Mouse (Mus musculus): ENCODE measurements around the gene Gm49405. TPM values are rescaled to one million over a fixed set of nuclear protein-coding genes. Genes with fewer than 3 reads are reported as not detected.
"Not testable (repeated sequence)": the region's sequence is repeated elsewhere in the genome, so short reads cannot be mapped to it uniquely, and the experiment has no call there.

Gene Gm49405
- polyA plus RNA-seq, 1 experiment from 2014 or later: 0.48 TPM

GRCm38 (mm10) chr19:4036327-4037045 lies 36.1 kb downstream of the Gm49405 start:
- Histone ChIP-seq H3K27ac (ENCODE audit: low read length) (peak overlapping the region; percentile 52), H3K4me3 (ENCODE audit: low read depth, low read length) (peak overlapping the region; percentile 39), H3K4me2 (ENCODE audit: low read depth, low read length) (peak overlapping the region; percentile 53), H3K9me3 (replicated peaks; ENCODE audit: control insufficient read depth, low read length) (no peaks in the 10 kb centered on the region), H3K4me1 (ENCODE audit: control insufficient read depth, low read depth, low read length) (peaks cover 19% of the 10 kb centered on the region), H3K27me3 (ENCODE audit: control insufficient read depth, insufficient read depth, low read depth, low read length) (no peaks in the 10 kb centered on the region), H3K36me3 (ENCODE audit: control insufficient read depth, insufficient read depth) (no peaks in the 10 kb centered on the region; the same call in 1 of the 2 replicates), H3K9ac (ENCODE audit: low read depth, low read length) (peak overlapping the region; percentile 15; the same call in 1 of the 2 replicates)
- peak; percentile 35 for ATAC-seq (ENCODE audit: low read depth)
- WGBS (ENCODE audit: insufficient replicate concordance): 48% methylated on average over 12 of the region's 12 CpGs

- ATAC-seq (ENCODE audit: low read depth): not testable (repeated sequence)
Measured at GRCm38 (mm10) chr19:4037154-4037787, 36.8 kb downstream of the Gm49405 start.

GRCm38 (mm10) chr19:4037788-4038232 lies 37.4 kb downstream of the Gm49405 start, which contains the start of gene Gstp1:
Gene Gstp1, minus strand, starts transcription at chr19:4037985.
- Histone ChIP-seq H3K36me3 (ENCODE audit: control insufficient read depth, insufficient read depth) (no peaks in the 10 kb centered on the region; the same call in 1 of the 2 replicates), H3K4me1 (ENCODE audit: control insufficient read depth, low read depth, low read length) (peaks cover 19% of the 10 kb centered on the region), H3K27ac (ENCODE audit: low read length) (peak within 1 kb of the TSS; percentile 78), H3K9ac (ENCODE audit: low read depth, low read length) (peak within 1 kb of the TSS; percentile 80), H3K4me3 (ENCODE audit: low read depth, low read length) (peak within 1 kb of the TSS; percentile 70), H3K4me2 (ENCODE audit: low read depth, low read length) (peak within 1 kb of the TSS; percentile 89), H3K9me3 (replicated peaks; ENCODE audit: control insufficient read depth, low read length) (no peaks in the 10 kb centered on the region), H3K27me3 (ENCODE audit: control insufficient read depth, insufficient read depth, low read depth, low read length) (no peaks in the 10 kb centered on the region)
- ATAC-seq (ENCODE audit: low read depth): peak; percentile 79
- WGBS (ENCODE audit: insufficient replicate concordance): under 1% methylated on average over 26 of the region's 26 CpGs

More at GRCm38 (mm10) chr19:4037154-4037787, 36.8 kb downstream of the Gm49405 start:
- H3K36me3 ChIP-seq (ENCODE audit: control insufficient read depth, insufficient read depth); H3K27me3 ChIP-seq (ENCODE audit: control insufficient read depth, insufficient read depth, low read depth, low read length); H3K9me3 ChIP-seq (replicated peaks; ENCODE audit: control insufficient read depth, low read length): not testable (repeated sequence)
- peak overlapping the region; percentile 89 for H3K4me2 ChIP-seq (ENCODE audit: low read depth, low read length)
- peak overlapping the region; percentile 70 for H3K4me3 ChIP-seq (ENCODE audit: low read depth, low read length)
- H3K4me1 ChIP-seq (ENCODE audit: control insufficient read depth, low read depth, low read length): peaks cover 19% of the 10 kb centered on the region
- peak overlapping the region; percentile 80 for H3K9ac ChIP-seq (ENCODE audit: low read depth, low read length)
- peak overlapping the region; percentile 78 for H3K27ac ChIP-seq (ENCODE audit: low read length)
- WGBS (ENCODE audit: insufficient replicate concordance): 20% methylated on average over 7 of the region's 8 CpGs

GRCm38 (mm10) chr19:4040941-4041340 lies 40.5 kb downstream of the Gm49405 start:
- H3K27me3 ChIP-seq (ENCODE audit: control insufficient read depth, insufficient read depth, low read depth, low read length); H3K4me3 ChIP-seq (ENCODE audit: low read depth, low read length); H3K36me3 ChIP-seq (ENCODE audit: control insufficient read depth, insufficient read depth); H3K9me3 ChIP-seq (replicated peaks; ENCODE audit: control insufficient read depth, low read length); ATAC-seq (ENCODE audit: low read depth); H3K27ac ChIP-seq (ENCODE audit: low read length); H3K4me2 ChIP-seq (ENCODE audit: low read depth, low read length); H3K9ac ChIP-seq (ENCODE audit: low read depth, low read length): not testable (repeated sequence)
- WGBS (ENCODE audit: insufficient replicate concordance): 74% methylated on average over 5 of the region's 5 CpGs
- peaks cover 32% of the 10 kb centered on the region for H3K4me1 ChIP-seq (ENCODE audit: control insufficient read depth, low read depth, low read length)

GRCm38 (mm10) chr19:4041500-4041899 lies 41.1 kb downstream of the Gm49405 start:
- WGBS (ENCODE audit: insufficient replicate concordance): 75% methylated on average over 3 of the region's 4 CpGs
- H3K36me3 ChIP-seq (ENCODE audit: control insufficient read depth, insufficient read depth); H3K27me3 ChIP-seq (ENCODE audit: control insufficient read depth, insufficient read depth, low read depth, low read length); H3K9me3 ChIP-seq (replicated peaks; ENCODE audit: control insufficient read depth, low read length); H3K4me2 ChIP-seq (ENCODE audit: low read depth, low read length); ATAC-seq (ENCODE audit: low read depth); H3K27ac ChIP-seq (ENCODE audit: low read length); H3K9ac ChIP-seq (ENCODE audit: low read depth, low read length); H3K4me3 ChIP-seq (ENCODE audit: low read depth, low read length): not testable (repeated sequence)
- H3K4me1 ChIP-seq (ENCODE audit: control insufficient read depth, low read depth, low read length): peaks cover 32% of the 10 kb centered on the region

- Histone ChIP-seq H3K27me3 (ENCODE audit: control insufficient read depth, insufficient read depth, low read depth, low read length) (no peaks in the 10 kb centered on the region), H3K27ac (ENCODE audit: low read length) (no peak overlapping the region), H3K4me1 (ENCODE audit: control insufficient read depth, low read depth, low read length) (peaks cover 36% of the 10 kb centered on the region), H3K9ac (ENCODE audit: low read depth, low read length) (no peak overlapping the region), H3K4me3 (ENCODE audit: low read depth, low read length) (no peak overlapping the region), H3K9me3 (replicated peaks; ENCODE audit: control insufficient read depth, low read length) (no peaks in the 10 kb centered on the region), H3K36me3 (ENCODE audit: control insufficient read depth, insufficient read depth) (no peaks in the 10 kb centered on the region), H3K4me2 (ENCODE audit: low read depth, low read length) (no peak overlapping the region)
- 59% methylated on average over 14 of the region's 14 CpGs for WGBS (ENCODE audit: insufficient replicate concordance)
- ATAC-seq (ENCODE audit: low read depth): no peak
Measured at GRCm38 (mm10) chr19:4042124-4042523, 41.7 kb downstream of the Gm49405 start.

GRCm38 (mm10) chr19:4044109-4044508 lies 43.7 kb downstream of the Gm49405 start:
- H3K4me3 ChIP-seq (ENCODE audit: low read depth, low read length); H3K9me3 ChIP-seq (replicated peaks; ENCODE audit: control insufficient read depth, low read length); H3K27me3 ChIP-seq (ENCODE audit: control insufficient read depth, insufficient read depth, low read depth, low read length); ATAC-seq (ENCODE audit: low read depth); H3K4me2 ChIP-seq (ENCODE audit: low read depth, low read length); H3K36me3 ChIP-seq (ENCODE audit: control insufficient read depth, insufficient read depth); H3K27ac ChIP-seq (ENCODE audit: low read length); H3K9ac ChIP-seq (ENCODE audit: low read depth, low read length): not testable (repeated sequence)
- H3K4me1 ChIP-seq (ENCODE audit: control insufficient read depth, low read depth, low read length): peaks cover 35% of the 10 kb centered on the region
- 38% methylated on average over 5 of the region's 5 CpGs for WGBS (ENCODE audit: insufficient replicate concordance)

GRCm38 (mm10) chr19:4045966-4046865 lies 45.8 kb downstream of the Gm49405 start, which contains the start of gene Gstp2:
Gene Gstp2, minus strand, starts transcription at chr19:4046023.
- no peaks in the 10 kb centered on the region for H3K9me3 ChIP-seq (replicated peaks; ENCODE audit: control insufficient read depth, low read length)
- ATAC-seq (ENCODE audit: low read depth): peak; percentile 80
- WGBS (ENCODE audit: insufficient replicate concordance): 43% methylated on average over 16 of the region's 16 CpGs
- H3K36me3 ChIP-seq (ENCODE audit: control insufficient read depth, insufficient read depth): no peaks in the 10 kb centered on the region
- H3K27me3 ChIP-seq (ENCODE audit: control insufficient read depth, insufficient read depth, low read depth, low read length): no peaks in the 10 kb centered on the region
- H3K9ac ChIP-seq (ENCODE audit: low read depth, low read length): peak within 1 kb of the TSS; percentile 45
- peaks cover 35% of the 10 kb centered on the region for H3K4me1 ChIP-seq (ENCODE audit: control insufficient read depth, low read depth, low read length)
- H3K4me3 ChIP-seq (ENCODE audit: low read depth, low read length): peak within 1 kb of the TSS; percentile 38
- H3K27ac ChIP-seq (ENCODE audit: low read length): peak within 1 kb of the TSS; percentile 98
- peak within 1 kb of the TSS; percentile 66 for H3K4me2 ChIP-seq (ENCODE audit: low read depth, low read length)
